Mouse (Mus musculus): ENCODE results near the gene B3galt4.
"Not testable (repeated sequence)": the region's sequence is repeated elsewhere in the genome, so short reads cannot be mapped to it uniquely, and the experiment has no call there.

DNA sequence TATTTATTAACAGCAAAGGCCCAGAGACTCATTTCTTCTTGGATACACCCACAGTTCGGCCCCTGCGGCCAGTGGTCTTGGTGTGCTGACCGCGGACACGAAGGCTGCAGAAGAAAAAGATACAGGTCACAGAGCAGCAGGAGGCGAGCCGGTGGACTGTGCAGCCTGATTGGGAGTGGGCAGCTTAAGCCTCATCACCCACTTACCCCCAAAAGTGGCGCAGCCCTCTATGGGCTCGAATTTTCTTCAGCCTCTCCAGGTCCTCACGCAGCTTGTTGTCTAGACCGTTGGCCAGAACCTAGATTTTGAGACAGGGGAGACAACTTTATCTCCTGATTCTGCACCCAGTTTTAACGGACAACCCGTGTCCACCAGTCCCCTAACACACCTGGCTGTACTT is 727 bp upstream of the B3galt4 start:
- not testable (repeated sequence) for TF ChIP-seq CTCF (conservative IDR thresholded peaks at IDR 0.05; ENCODE audit: low read length); NANOG (IDR thresholded peaks at IDR 0.05; ENCODE audit: borderline replicate concordance, low read length); POU5F1 (IDR thresholded peaks at IDR 0.05; ENCODE audit: borderline replicate concordance, low read length)

All from E14TG2a.4 (cell line).